Mouse (Mus musculus) brain, adult 2 months (tissue): Measurements from ENCODE around the gene Sycn.
"Not testable (repeated sequence)": the region's sequence is repeated elsewhere in the genome, so short reads cannot be mapped to it uniquely, and the experiment has no call there.

Source experiments
- DNase-seq: peaks from one replicate; pipeline ENCODE4 v3.0.0; 2011; ENCODE audit warnings: low read depth, low spot score

Gene Sycn

GRCm38 (mm10) chr7:28540526-28540925, at the start of gene Sycn:
Gene Sycn (plus strand): TSS chr7:28540885.
- no peak for DNase-seq

- DNase-seq: no peak
Observed at GRCm38 (mm10) chr7:28490903-28491302, 49.8 kb upstream of the Sycn start.

DNA sequence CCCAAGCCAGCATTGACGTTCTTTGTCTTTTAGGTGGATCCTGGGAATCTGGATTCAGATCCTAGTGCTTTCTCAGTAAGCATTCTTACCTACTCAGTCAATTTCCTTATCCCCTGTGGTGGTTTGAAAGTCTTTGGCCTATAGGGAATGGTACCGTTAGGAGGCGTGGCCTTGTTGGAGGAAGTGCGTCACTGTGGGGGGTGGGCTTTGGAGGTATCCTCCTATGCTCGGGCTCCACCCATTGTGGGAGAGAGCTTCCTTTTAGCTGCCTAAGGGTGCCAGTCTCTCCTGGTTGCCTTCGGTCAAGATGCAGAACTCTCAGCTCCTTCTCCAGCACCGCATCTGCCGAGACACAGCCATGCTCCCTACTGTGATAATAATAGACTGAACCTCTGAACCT, 48.4 kb upstream of the Sycn start:
- no peak for DNase-seq

GRCm38 (mm10) chr7:28495426-28495825, 45.3 kb upstream of the Sycn start:
- DNase-seq: no peak

DNA sequence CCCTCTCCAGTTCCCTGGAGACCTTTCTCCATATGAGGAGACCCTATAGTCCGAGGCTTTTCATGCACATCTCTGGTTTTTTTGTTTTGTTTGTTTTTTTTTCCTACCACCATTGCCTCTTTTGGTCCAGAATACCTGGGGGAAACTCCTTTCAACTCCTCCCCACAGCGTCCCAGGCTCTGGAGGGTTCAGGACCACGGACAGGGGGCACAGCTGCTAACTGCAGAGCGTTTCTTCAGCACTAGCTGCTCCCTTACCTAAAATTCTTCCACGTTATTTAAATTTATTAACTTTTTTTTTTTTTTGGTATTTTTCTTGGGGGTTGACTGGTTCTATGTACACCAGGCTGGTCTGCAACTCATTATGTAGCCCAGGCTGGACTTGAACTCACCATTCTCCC, 35.1 kb upstream of the Sycn start:
- DNase-seq: no peak

GRCm38 (mm10) chr7:28509121-28509520, 31.6 kb upstream of the Sycn start:
- DNase-seq: not testable (repeated sequence)

DNA sequence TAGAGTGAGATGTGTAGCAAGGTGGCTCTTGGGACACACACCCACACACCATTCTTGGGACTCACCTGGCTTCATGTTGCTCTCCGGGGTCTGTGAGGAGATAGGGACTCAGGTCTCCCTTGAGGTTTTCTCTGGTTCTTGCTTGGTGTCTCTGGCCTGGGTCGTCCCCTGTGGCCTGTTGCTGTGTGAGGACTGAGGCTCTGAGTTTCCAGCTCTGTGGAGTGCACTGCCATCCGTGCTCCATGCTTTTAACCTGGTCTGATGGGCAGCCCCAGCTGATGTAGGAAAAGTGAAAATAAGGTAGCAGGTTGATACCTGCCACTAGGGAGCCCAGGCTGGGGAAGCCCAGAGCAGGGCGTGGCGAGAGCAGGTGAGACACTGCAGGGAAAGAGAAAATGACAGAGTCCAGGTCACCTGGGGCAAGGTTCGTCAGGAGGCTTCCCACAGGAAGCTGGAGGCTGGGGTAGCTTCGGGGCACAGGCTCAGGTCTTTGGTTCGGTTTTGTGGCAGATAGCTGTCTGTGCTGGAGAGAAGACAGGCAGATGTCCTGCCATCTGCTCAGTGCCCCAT, 30.2 kb upstream of the Sycn start, which contains the start of gene Ifnl2:
Gene Ifnl2 (minus strand): TSS at position 51 of the 570 bp plus-strand sequence.
- peak; percentile 44 for DNase-seq

GRCm38 (mm10) chr7:28511441-28511840, 29.2 kb upstream of the Sycn start:
- no peak for DNase-seq

- not testable (repeated sequence) for DNase-seq
Observed at GRCm38 (mm10) chr7:28522536-28522935, 18.1 kb upstream of the Sycn start, which contains the start of gene Ifnl3. Gene Ifnl3 (plus strand): TSS chr7:28522836.

- DNase-seq: peak; percentile 69
Observed at GRCm38 (mm10) chr7:28527922-28528719, 12.6 kb upstream of the Sycn start.

GRCm38 (mm10) chr7:28532005-28532404, 8.7 kb upstream of the Sycn start:
- DNase-seq: no peak

DNA sequence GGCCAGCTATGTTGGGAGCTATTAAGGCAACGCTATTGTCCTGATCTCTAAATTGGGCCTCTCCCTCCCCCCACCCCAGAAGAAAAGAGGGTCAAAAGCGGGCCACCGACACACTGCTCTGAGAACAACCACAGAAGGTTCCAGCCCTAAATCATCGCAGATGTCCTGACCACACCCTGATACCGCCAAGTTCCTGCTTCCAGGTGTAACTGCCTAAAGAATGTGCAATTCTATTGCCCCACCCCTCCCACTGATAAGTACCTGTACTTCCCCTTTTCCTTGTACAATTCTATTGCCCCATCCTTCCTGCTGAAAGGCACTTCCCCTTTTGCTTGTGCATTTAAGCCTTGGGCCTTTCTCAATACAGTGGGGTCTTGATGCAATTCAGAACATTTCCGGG, 1.8 kb upstream of the Sycn start:
- not testable (repeated sequence) for DNase-seq

DNA sequence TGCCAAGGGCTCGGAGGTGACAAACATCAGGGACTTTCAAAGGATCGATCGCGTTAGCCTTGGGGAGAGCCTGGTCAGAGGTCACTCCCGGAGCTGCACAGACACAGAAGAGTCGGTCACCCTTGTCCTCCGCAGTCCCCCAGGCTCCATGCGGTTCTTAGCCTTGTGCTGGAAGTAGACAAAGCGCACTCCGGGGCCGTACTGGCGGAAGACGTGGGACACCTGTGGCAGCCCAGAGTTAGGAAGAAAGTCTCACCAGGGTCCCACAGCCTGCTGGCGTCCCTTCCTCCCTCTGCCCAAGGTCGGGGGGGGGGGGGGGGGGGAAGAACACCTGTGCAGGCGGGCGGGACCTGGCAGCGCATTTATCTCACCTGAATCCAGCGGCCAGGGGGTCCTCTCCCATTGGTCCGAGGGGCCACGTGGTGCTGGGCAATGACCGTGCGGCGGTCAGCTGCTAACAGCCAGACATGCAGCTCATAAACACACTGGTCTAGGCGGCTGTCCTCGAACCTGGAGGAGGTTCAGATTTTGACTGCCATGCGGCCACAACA, 3.4 kb downstream of the Sycn start:
- no peak for DNase-seq

DNA sequence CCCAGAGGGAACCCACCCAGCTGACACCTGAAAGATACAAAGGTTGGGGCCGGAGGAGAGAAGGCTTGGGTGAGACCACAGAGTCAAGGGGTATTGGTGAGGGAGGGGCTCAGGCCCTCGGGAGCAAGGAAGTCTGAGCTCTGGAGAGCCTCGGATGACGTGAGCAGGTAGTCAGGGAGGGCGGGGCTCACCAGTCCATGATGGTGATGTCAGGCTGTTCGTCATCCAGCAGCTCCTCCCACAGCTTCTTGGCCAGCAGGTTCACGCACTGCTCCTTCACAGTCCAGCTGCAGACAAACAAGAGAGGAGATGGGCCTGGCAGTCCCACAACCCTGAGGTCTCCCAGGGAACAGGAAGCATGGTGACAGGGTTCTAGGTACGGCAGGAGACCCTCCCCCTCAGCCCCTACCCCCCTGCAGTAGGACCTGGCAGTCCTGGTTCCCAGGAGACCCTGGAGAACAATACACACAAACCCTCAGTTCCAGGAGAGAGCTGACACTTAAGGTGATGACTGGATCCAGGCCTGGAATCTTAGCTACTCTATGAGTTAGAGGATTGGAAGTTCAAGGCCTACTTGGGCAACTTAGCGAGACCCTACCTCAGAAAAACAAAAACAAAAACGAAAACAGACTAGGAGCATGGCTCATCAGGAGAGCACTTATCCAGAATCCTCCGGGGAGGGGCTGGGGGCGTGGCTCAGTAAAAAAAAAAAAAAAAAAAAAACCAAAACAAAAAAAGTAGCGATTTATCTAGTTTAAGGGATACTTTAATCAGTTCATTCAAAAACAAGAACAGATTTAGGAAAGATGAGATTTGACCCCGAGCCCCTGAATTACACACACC, 4.6 kb downstream of the Sycn start:
- no peak for DNase-seq

DNA sequence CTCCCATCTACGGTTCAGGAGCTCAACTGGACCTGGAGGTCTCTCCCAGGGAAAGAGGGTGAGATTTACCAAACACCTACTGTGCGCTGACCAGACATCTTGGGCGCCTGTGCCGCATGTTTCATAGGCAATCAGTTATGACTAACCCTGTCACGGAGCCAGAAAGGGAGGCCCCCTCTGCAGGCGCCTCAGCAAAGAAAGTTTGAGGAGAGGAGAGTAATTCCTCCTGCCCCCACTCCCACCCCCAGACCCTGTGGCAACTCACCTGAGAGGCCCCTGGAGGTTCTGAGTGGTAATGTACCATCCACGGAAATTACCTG, 5.2 kb downstream of the Sycn start:
- DNase-seq: no peak

DNA sequence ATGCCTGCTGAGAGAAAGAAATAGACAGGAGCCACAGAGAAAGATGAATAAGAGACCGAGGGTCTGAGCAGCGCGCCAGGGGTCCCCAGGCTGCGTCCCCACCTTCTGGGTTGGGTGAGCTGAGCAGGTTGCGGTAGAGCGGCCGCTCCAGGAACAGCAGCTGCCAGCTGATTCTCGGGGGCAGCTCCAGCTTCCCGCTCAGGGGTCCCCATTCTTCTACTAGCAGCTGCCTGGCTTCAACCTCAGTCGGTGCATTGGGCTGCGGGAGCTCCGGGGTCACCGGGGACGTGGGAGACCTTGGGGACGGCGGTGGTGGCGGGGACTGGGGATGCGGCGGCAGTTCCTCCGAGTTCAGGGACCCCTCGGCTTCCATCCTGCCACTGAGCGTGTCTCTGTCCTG, 6.0 kb downstream of the Sycn start:
- DNase-seq: no peak

DNA sequence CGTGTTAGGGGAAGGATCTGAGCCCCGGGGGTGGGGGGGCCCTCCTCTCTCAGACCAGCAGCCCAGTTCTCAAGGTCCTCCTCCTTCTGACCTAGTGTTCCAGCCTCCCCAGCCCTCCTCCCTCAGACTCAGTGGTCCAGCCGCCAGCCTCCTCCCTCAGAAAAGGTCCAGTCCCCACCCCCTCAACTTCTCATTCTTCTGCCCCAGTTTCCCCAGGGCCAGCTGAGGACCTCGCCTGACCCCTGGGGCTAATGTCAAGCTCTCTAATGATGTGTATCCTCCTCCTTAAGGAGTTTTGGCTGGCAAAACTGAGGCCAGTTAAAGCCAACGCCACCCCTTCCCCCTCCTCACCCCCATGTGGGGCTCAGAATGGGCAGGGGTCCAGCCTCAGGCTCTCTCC, 6.5 kb downstream of the Sycn start, which contains the start of gene Nccrp1:
Gene Nccrp1 (minus strand): TSS at position 101 of the 400 bp plus-strand sequence.
- DNase-seq: no peak

- peak; percentile 14 for DNase-seq
Observed at GRCm38 (mm10) chr7:28547628-28548027, 6.9 kb downstream of the Sycn start.

DNA sequence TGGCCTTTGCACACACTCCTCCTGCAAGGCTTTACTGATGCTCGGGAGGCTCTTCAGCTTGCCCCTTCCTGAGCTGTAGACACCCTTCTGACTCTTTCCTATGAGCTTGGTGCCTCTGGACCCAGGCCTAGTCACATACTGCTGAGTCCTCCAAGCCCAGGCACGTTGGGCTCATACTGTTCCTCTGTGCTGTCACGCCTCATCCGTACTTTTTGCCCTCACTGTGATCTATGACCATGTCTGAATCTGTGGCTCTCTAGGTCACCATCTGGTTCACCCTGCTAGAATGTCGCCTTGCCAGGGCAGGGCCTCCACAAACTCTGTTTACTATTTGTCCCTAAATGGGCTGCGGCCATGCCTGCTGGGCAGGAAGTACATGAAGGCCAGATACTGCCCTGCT, 12.4 kb downstream of the Sycn start:
- DNase-seq: no peak

DNA sequence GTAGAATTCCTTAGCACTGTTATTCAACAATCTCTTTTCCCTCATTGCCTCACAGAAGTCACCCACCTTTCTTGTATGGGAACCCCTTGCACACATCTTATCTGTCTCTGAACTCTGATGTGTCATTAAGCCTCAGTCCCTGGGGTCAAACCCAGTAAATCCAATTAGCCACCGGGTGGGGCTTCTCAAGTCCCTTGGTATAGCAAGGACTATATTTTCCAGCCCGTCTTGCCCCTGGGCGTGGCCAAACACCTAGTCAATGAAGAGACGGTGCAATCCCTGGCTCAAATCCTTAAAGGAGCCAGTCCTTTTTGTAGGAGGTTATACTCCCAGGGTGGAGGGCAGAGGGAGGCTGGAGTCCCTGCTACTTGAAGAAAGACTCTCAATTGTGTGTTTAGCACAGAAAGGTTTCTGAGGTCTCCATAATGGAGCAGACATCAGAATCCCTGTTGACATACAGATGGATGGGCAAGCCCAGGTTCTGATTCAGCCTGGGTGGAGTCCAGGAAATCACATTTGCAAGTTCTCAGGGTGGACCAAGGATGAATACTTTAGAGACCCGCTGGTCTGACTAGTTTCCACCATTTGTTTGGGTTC, 15.4 kb downstream of the Sycn start:
- no peak for DNase-seq

DNA sequence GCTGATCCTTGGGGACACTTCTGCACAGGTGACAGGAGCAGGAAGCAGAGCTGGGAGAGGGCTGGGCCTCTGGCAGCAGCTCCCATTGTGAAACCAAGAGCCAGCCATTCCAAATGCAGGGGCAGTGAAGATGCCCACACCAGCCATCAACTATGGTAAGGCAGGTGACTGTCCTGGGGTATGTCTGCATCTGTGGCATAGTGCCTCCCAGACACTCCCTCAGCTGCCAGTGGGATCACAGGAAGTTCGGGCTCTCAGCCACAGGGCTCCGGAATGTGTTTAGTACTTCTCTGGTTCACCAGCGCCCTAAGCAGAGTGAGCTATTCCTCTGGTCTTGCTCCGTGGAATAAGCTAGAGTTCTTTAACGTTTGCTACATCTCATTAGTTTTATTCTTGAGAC, 16.4 kb downstream of the Sycn start:
- DNase-seq: no peak

DNA sequence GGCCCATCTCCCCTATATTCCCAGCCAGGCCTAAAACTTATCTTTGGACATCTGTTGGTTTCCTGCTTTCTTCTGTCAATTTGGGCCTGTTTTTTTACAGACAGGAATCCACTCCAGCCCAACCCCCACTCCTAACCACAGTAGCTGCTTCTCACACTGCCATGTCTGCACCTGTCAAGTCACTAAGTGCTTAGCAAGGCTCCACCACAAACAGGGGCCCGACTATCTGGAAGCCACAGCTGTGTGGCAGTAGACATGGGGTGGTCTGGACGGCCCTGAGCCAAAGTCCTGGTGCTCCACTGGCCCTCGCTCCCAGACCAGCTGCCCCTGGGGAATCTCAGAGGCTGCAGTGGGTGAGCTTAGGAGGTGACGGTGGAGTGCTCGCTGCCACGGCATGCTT, 17.0 kb downstream of the Sycn start:
- DNase-seq: no peak
